Mouse (Mus musculus) neural tube, embryonic 11.5 days (tissue): ENCODE measurements around the gene Pnrc1. TPM values are rescaled to one million over a fixed set of nuclear protein-coding genes. Genes with fewer than 3 reads are reported as not detected.
"Not testable (repeated sequence)": the region's sequence is repeated elsewhere in the genome, so short reads cannot be mapped to it uniquely, and the experiment has no call there.

Source experiments
- ATAC-seq: fragments of 200-750 bp; cut with Nextera tagmentation; 2 replicates; pipeline ENCODE4 v1.8.0; 2017; ENCODE audit warnings: moderate number of reproducible peaks, mild to moderate bottlenecking, moderate TSS enrichment, moderate library complexity; ENCODE audit not compliant: insufficient read depth, low FRiP score, low TSS enrichment
- DNase-seq: peaks from one replicate; pipeline ENCODE4 v3.0.0-alpha.2; 2015; ENCODE audit warnings: low spot score
- H3K27ac ChIP-seq: fragments of 300-500 bp; sonication (generic); 2 replicates; pipeline ENCODE4 v1.5.1; 2014; ENCODE audit warnings: low read depth, mild to moderate bottlenecking, low read length
- H3K27me3 ChIP-seq: fragments of 300-500 bp; sonication (generic); 2 replicates; pipeline ENCODE4 v1.6.1; 2014; ENCODE audit warnings: mild to moderate bottlenecking, low read length, mixed read lengths; ENCODE audit not compliant: control insufficient read depth, insufficient read depth
- H3K36me3 ChIP-seq: fragments of 300-500 bp; sonication (generic); 2 replicates; pipeline ENCODE4 v1.6.1; 2014; ENCODE audit warnings: mild to moderate bottlenecking, low read length, moderate library complexity, mixed read lengths; ENCODE audit not compliant: control insufficient read depth, insufficient read depth
- H3K4me1 ChIP-seq: fragments of 300-500 bp; sonication (generic); 2 replicates; pipeline ENCODE4 v1.6.1; 2014; ENCODE audit warnings: low read length, mixed read lengths; ENCODE audit not compliant: control insufficient read depth, insufficient read depth
- H3K4me2 ChIP-seq: fragments of 300-500 bp; sonication (generic); 2 replicates; pipeline ENCODE4 v1.6.1; 2014; ENCODE audit warnings: low read depth, mild to moderate bottlenecking, moderate library complexity
- H3K4me3 ChIP-seq: fragments of 300-500 bp; sonication (generic); 2 replicates; pipeline ENCODE4 v1.5.1; 2014; ENCODE audit warnings: low read depth, low read length
- H3K9ac ChIP-seq: fragments of 300-500 bp; sonication (generic); 2 replicates; pipeline ENCODE4 v1.6.1; 2014; ENCODE audit warnings: mild to moderate bottlenecking, low read length
- H3K9me3 ChIP-seq: fragments of 300-500 bp; sonication (generic); 2 replicates; pipeline ENCODE4 v1.6.1; 2016; ENCODE audit warnings: low read length; ENCODE audit not compliant: control insufficient read depth
- WGBS: fragments of 180-500 bp; shearing (Covaris S2); extraction: QIAGEN DNeasy Blood & Tissue Kit; methylation state at CpG from one replicate; pipeline ENCODE4 v1.1.7; 2014; 5-methylcytosine and 5-hydroxymethylcytosine counted together
- polyA plus RNA-seq: library from polyadenylated mRNA; unstranded; fragments of >200 nt; fragmentation: Nextera tagmentation; extraction: Ambion mirVana; gene quantifications from 2 replicates; pipeline ENCODE4 v1.2.1, GENCODE M21; 2014

Pnrc1 gene
- polyA plus RNA-seq, 1 experiment from 2014 or later = 88.8 TPM

DNA sequence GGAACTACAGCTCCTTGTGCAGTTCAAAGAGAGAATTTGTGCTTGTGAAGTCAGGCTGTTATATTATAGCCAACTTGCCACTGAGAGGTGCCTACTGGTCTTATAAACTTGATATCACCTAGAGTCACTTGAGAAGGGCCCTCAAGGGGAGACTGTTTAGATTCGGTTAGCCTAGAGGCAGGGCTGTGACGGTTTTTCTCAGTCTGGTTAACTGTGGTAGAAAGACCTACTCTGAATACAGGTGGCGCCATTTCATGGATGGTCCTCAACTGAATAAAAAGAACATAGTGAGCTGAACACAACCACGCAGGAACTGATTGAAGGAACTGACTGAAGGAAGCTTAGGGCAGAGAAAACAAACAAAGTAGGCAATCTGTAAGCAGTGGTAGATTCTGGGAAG, 17.2 kb upstream of the Pnrc1 start:
- peaks cover 6% of the 10 kb centered on the region; the same call in 1 of the 2 replicates for H3K9me3 ChIP-seq
- H3K9ac ChIP-seq = no peak overlapping the region
- H3K4me1 ChIP-seq = peaks cover 6% of the 10 kb centered on the region; the same call in 1 of the 2 replicates
- H3K27me3 ChIP-seq = no peaks in the 10 kb centered on the region
- no peak for ATAC-seq
- DNase-seq = no peak
- H3K36me3 ChIP-seq = no peaks in the 10 kb centered on the region
- H3K4me3 ChIP-seq = no peak overlapping the region
- H3K27ac ChIP-seq = no peak overlapping the region
- WGBS = 77% methylated on average over 4 of the region's 4 CpGs
- no peak overlapping the region for H3K4me2 ChIP-seq

DNA sequence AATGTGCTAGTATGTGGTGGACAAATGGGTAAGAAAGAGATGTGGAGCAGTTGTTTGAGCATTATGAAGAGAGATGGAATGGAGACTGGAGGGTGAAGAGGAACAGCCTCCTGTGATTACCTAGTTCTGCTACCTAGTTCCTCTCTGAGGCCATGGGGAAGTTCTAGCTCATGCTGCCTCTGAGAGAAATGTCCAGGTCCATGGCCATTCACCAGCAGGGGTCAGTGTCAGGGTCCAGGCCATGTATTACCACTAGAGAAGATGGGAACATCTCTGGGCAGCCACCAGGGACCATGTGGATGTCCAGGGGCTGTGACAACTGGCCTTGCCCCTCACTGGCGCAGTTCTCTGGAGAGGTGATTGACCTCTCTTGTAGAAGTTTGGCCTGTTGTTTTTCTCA, 13.1 kb upstream of the Pnrc1 start:
- H3K9me3 ChIP-seq = peaks cover 6% of the 10 kb centered on the region; the same call in 1 of the 2 replicates

DNA sequence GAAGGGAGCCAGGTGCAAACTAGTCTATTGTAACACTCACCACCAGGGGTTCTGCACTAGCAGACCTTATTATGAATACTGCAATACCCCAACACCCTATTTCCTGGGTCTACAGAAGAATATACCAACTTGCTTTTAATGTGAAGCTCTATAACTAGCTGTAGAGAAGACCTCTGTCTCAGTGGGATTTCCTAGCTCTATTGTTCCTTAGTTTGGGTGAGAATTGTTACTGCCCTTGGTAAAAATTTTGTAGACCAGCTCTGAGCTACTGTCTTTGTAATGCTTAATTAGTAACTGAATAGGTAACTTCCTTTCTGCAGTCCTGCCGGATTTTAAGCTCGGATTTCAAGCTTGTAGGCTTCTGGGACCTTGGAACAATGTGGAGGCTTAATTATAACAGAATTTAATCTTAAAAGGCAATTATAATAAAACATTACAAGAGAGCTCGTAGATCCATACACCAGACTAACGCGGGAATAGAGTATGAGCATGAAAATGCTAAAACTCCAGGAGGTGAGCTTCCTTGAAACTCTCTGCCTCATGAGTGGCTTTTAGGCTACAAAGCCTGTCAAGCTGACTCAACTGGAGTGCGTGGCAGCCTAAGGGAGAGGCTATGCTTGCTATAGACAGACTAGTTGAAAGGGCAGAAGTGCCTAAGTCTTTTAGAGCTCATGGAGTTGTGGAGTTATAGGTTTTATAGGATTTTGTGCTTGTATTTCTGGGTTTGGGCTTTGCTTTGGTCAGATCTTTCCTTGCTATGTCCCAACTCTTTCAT, 11.1 kb upstream of the Pnrc1 start:
- H3K9me3 ChIP-seq, H3K27me3 ChIP-seq, ATAC-seq, DNase-seq, H3K9ac ChIP-seq, H3K4me3 ChIP-seq, H3K27ac ChIP-seq, H3K36me3 ChIP-seq, H3K4me1 ChIP-seq, H3K4me2 ChIP-seq: not testable (repeated sequence)
- WGBS = 83% methylated on average over 6 of the region's 6 CpGs

More for the DNA sequence above, 13.1 kb upstream of the Pnrc1 start:
- DNase-seq (no peak), ATAC-seq (no peak)
- Histone ChIP-seq H3K9ac (no peak overlapping the region), H3K4me1 (no peaks in the 10 kb centered on the region), H3K4me2 (no peak overlapping the region), H3K4me3 (no peak overlapping the region), H3K27ac (no peak overlapping the region), H3K27me3 (no peaks in the 10 kb centered on the region), H3K36me3 (no peaks in the 10 kb centered on the region)
- 89% methylated on average over 1 of the region's 1 CpGs for WGBS

DNA sequence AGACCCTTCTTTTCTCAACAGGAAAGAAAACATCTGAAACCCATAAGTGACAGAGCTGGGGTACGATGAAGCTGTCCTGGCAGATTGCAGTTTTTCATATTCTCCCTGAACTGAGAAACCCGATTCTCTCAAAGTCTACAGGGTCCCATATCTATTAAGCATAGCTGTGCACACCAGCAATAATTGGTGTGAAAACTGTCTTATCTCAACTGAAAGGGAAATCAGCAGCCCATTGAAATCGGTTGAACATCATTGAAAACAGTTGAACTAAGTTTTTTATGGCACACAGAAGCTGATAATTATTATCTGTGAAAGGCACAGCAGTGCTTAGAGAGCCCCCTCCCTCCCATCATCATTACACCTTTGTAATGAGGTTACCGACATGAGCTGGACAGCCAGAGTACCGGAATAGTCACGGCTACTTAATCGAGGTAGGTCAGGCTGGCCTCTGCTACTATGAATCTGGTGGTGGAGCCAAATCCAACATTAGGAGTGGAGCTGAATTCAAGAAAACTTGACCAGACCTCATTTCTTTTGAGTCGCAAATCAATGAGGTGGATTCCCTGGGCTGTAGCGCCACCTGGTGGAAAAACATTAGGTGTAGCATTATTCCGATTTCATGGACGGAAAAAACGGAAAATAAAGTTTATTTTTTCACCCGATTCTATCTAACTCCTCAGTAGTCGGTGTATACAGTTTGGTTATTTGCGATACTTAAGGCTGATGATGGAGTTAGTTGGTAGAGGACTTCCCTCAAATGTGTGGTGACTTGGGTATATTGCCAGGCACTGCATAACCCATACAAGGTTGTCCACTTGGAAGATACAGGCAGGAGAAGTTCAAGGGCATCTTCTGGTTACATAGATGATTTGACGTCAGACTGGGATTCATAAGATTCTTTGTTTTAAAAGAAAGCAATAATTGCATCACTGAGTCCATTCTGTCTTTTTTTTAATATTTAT, 2.7 kb upstream of the Pnrc1 start:
- H3K4me1 ChIP-seq = no peaks in the 10 kb centered on the region
- no peaks in the 10 kb centered on the region for H3K36me3 ChIP-seq
- H3K9me3 ChIP-seq = no peaks in the 10 kb centered on the region
- no peak overlapping the region for H3K9ac ChIP-seq
- H3K27ac ChIP-seq = no peak overlapping the region
- WGBS = 32% methylated on average over 16 of the region's 16 CpGs
- H3K4me3 ChIP-seq = no peak overlapping the region
- ATAC-seq (no peak), DNase-seq (peak; percentile 77)
- no peak overlapping the region for H3K4me2 ChIP-seq
- H3K27me3 ChIP-seq = no peaks in the 10 kb centered on the region

DNA sequence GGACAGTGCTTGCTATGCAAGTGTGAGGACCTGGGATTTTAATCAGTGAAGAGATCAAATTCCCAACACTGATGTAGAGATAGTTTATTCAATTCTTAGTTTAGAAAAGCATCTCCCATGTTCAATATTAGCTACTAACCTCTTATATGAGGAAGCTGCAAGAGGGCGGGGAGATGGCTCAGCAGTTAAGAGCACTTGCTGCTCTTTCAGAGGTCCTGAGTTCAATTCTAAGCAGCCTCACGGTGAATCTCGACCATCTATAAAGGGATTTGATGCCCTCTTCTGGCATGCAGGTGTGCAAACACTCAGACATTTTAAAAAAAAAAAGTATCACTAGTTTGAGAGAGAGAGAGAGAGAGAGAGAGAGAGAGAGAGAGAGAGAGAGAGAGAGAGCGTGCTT, 915 bp upstream of the Pnrc1 start:
- H3K9ac ChIP-seq = no peak overlapping the region
- no peaks in the 10 kb centered on the region for H3K4me1 ChIP-seq
- H3K27ac ChIP-seq = no peak overlapping the region
- 59% methylated on average over 4 of the region's 4 CpGs for WGBS
- no peaks in the 10 kb centered on the region for H3K9me3 ChIP-seq
- ATAC-seq (no peak), DNase-seq (no peak)
- no peaks in the 10 kb centered on the region for H3K27me3 ChIP-seq
- no peaks in the 10 kb centered on the region for H3K36me3 ChIP-seq
- H3K4me3 ChIP-seq = no peak overlapping the region
- H3K4me2 ChIP-seq = no peak overlapping the region

DNA sequence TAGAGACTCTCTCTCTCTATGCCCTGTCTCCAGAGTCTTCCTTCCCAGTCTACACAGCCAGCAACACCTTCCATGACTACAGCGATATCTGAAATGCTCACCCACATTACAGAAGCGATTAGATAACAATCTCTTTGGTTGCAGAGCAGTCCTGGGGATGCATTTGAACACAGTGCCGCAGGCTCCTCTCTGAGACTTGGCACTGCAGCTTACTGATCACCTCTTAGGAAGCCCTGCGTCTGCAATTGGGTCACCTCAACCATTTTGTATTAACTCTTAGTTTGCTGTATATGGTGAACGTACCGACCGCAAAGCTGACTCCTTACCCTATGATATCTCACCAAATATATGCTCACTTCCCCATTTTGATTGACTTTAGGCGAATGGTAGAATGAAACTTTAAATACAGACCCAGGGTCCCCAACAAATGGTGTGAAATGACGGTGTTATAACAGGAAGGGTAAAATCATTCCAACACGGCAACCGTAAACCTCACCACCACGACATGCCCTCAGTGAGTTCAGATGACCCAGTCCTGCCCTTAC, 785 bp downstream of the Pnrc1 start:
- Histone ChIP-seq H3K36me3 (no peaks in the 10 kb centered on the region), H3K9me3 (no peaks in the 10 kb centered on the region), H3K4me3 (no peak overlapping the region), H3K27ac (no peak overlapping the region), H3K4me2 (no peak overlapping the region), H3K4me1 (no peaks in the 10 kb centered on the region), H3K27me3 (no peaks in the 10 kb centered on the region), H3K9ac (no peak overlapping the region)
- DNase-seq (no peak), ATAC-seq (no peak)
- WGBS = 84% methylated on average over 12 of the region's 12 CpGs

DNA sequence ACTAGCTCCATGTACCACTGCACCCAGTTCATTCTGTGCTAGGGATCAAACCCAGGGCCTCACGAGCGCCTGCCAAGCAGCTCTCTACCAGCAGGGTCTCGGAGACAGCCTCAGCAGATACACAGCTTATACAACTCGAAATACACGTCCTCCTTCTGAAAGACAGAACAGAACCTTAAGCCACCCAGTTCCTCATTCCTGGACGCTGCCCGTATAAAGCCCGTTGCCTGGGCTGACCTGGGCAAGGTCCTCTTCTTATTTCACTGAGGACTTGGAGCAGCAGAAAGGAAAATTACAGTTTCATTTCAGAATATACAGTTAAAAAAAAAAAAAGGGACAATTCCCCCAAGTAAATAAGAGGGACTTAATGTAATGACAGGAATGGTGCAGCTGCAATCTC, 4.5 kb downstream of the Pnrc1 start:
- Histone ChIP-seq H3K27ac (no peak overlapping the region), H3K4me1 (no peaks in the 10 kb centered on the region), H3K36me3 (no peaks in the 10 kb centered on the region), H3K9me3 (no peaks in the 10 kb centered on the region), H3K9ac (no peak overlapping the region), H3K4me2 (no peak overlapping the region), H3K27me3 (no peaks in the 10 kb centered on the region), H3K4me3 (no peak overlapping the region)
- ATAC-seq (no peak), DNase-seq (no peak)
- WGBS = 88% methylated on average over 8 of the region's 8 CpGs

DNA sequence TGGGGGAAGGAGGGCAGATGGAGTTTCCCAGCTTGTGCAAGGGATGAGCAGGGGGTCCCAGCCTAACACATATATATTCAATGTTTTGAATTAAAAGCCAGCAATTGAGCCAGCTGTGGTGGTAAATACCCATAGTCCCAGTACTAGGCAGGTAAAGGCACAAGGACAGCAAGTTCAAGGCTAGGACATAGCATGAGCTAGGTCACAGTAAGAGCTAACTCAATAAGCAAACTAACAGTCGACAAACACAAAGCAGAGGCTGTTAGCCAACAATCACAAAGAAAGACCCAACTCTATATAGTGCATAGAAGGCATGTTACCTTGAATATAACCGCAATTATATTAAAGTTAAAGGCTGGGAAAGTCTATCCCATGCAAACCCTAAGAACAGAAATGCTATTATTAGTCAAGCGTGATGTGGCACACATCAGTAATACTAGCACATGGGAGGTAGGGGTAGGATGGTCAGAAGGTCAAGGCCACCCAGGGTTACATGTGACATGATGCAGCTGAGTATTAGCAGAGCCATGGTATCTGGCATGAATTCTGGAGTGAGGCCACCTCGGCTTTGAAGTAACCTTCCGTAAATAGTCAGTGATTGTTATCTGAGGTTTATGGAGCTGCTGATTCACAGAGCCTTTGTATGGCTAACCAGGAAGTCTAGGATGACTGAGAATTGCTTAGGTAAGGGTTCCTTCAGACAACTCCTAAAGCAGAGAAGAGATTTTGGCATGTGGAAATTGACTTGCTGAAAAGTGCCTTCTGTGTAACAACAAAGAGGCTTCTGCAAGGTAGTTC, 5.7 kb downstream of the Pnrc1 start:
- Histone ChIP-seq H3K9ac (no peak overlapping the region), H3K4me1 (no peaks in the 10 kb centered on the region), H3K9me3 (no peaks in the 10 kb centered on the region), H3K27ac (no peak overlapping the region), H3K4me3 (no peak overlapping the region), H3K36me3 (no peaks in the 10 kb centered on the region), H3K4me2 (no peak overlapping the region), H3K27me3 (no peaks in the 10 kb centered on the region)
- DNase-seq (no peak), ATAC-seq (no peak)
- WGBS = 82% methylated on average over 5 of the region's 5 CpGs
